Mouse (Mus musculus): ENCODE measurements around the gene Vwa2. TPM values are rescaled to one million over a fixed set of nuclear protein-coding genes. Genes with fewer than 3 reads are reported as not detected.
A peak's percentile ranks its signal among the peaks of the same experiment; 100 is the strongest.

Gene Vwa2
- polyA plus RNA-seq, 2 experiments = 0.02 TPM; not detected in 1

GRCm38 (mm10) chr19:56905395-56905794, 31.3 kb downstream of the Vwa2 start:
- no peaks in the 10 kb centered on the region for H3K27me3 ChIP-seq (ENCODE audit: control insufficient read depth, insufficient read depth, low read length)
- ATAC-seq (ENCODE audit: insufficient read depth) (no peak), DNase-seq (ENCODE audit: low read depth in 3 of 3, low spot score in 3 of 3) (no peak)
- WGBS (ENCODE audit: insufficient replicate concordance) = 64% methylated on average over 7 of the region's 7 CpGs
- no peak overlapping the region for H3K9ac ChIP-seq (replicated peaks)
- no peak overlapping the region for H3K4me3 ChIP-seq (ENCODE audit: insufficient read depth in 1 of 2, low read depth in 2 of 2, low read length in 2 of 2)
- no peaks in the 10 kb centered on the region for H3K9me3 ChIP-seq (ENCODE audit: control insufficient read depth, low read length)
- H3K27ac ChIP-seq = no peak overlapping the region
- H3K4me1 ChIP-seq (replicated peaks; ENCODE audit: control insufficient read depth in 2 of 2, insufficient read depth in 2 of 2, low read length in 1 of 2) = no peaks in the 10 kb centered on the region
- no peaks in the 10 kb centered on the region for H3K36me3 ChIP-seq (replicated peaks; ENCODE audit: control insufficient read depth, insufficient read depth, low read depth)
- no peak overlapping the region for H3K4me2 ChIP-seq (ENCODE audit: low read depth)
- TF ChIP-seq CTCF (IDR thresholded peaks at IDR 0.05; ENCODE audit: low read depth) = no peak
- no peak for TF ChIP-seq EP300 (IDR thresholded peaks at IDR 0.05; ENCODE audit: low read depth)

GRCm38 (mm10) chr19:56907850-56908249, 33.8 kb downstream of the Vwa2 start:
- H3K4me3 ChIP-seq (ENCODE audit: insufficient read depth in 1 of 2, low read depth in 2 of 2, low read length in 2 of 2) = no peak overlapping the region
- no peak overlapping the region for H3K27ac ChIP-seq
- H3K4me2 ChIP-seq (ENCODE audit: low read depth) = no peak overlapping the region
- H3K27me3 ChIP-seq (ENCODE audit: control insufficient read depth, insufficient read depth, low read length) = no peaks in the 10 kb centered on the region
- DNase-seq (ENCODE audit: low read depth in 3 of 3, low spot score in 3 of 3) (no peak), ATAC-seq (ENCODE audit: insufficient read depth) (no peak)
- H3K4me1 ChIP-seq (replicated peaks; ENCODE audit: control insufficient read depth in 2 of 2, insufficient read depth in 2 of 2, low read length in 1 of 2) = no peaks in the 10 kb centered on the region
- no peaks in the 10 kb centered on the region for H3K36me3 ChIP-seq (replicated peaks; ENCODE audit: control insufficient read depth, insufficient read depth, low read depth)
- H3K9me3 ChIP-seq (ENCODE audit: control insufficient read depth, low read length) = no peaks in the 10 kb centered on the region
- no peak for TF ChIP-seq CTCF (IDR thresholded peaks at IDR 0.05; ENCODE audit: low read depth)
- TF ChIP-seq EP300 (IDR thresholded peaks at IDR 0.05; ENCODE audit: low read depth) = no peak
- 15% methylated on average over 3 of the region's 3 CpGs for WGBS (ENCODE audit: insufficient replicate concordance)
- H3K9ac ChIP-seq (replicated peaks) = no peak overlapping the region

GRCm38 (mm10) chr19:56908472-56909270, 34.6 kb downstream of the Vwa2 start:
- Histone ChIP-seq H3K9me3 (ENCODE audit: control insufficient read depth, low read length) (no peaks in the 10 kb centered on the region), H3K4me1 (replicated peaks; ENCODE audit: control insufficient read depth in 2 of 2, insufficient read depth in 2 of 2, low read length in 1 of 2) (no peaks in the 10 kb centered on the region), H3K4me3 (ENCODE audit: insufficient read depth in 1 of 2, low read depth in 2 of 2, low read length in 2 of 2) (no peak overlapping the region), H3K36me3 (replicated peaks; ENCODE audit: control insufficient read depth, insufficient read depth, low read depth) (no peaks in the 10 kb centered on the region), H3K9ac (replicated peaks) (no peak overlapping the region), H3K27ac (no peak overlapping the region), H3K4me2 (ENCODE audit: low read depth) (no peak overlapping the region), H3K27me3 (ENCODE audit: control insufficient read depth, insufficient read depth, low read length) (no peaks in the 10 kb centered on the region)
- DNase-seq (ENCODE audit: low read depth in 3 of 3, low spot score in 3 of 3) (no peak), ATAC-seq (ENCODE audit: insufficient read depth) (no peak)
- no peak for TF ChIP-seq EP300 (IDR thresholded peaks at IDR 0.05; ENCODE audit: low read depth)
- peak; percentile 80 for TF ChIP-seq CTCF (IDR thresholded peaks at IDR 0.05; ENCODE audit: low read depth)
- 57% methylated on average over 17 of the region's 17 CpGs for WGBS (ENCODE audit: insufficient replicate concordance)

- Histone ChIP-seq H3K4me3 (ENCODE audit: insufficient read depth in 1 of 2, low read depth in 2 of 2, low read length in 2 of 2) (no peak overlapping the region), H3K9me3 (ENCODE audit: control insufficient read depth, low read length) (no peaks in the 10 kb centered on the region), H3K9ac (replicated peaks) (no peak overlapping the region), H3K27ac (no peak overlapping the region), H3K27me3 (ENCODE audit: control insufficient read depth, insufficient read depth, low read length) (no peaks in the 10 kb centered on the region), H3K4me2 (ENCODE audit: low read depth) (no peak overlapping the region), H3K4me1 (replicated peaks; ENCODE audit: control insufficient read depth in 2 of 2, insufficient read depth in 2 of 2, low read length in 1 of 2) (no peaks in the 10 kb centered on the region), H3K36me3 (replicated peaks; ENCODE audit: control insufficient read depth, insufficient read depth, low read depth) (no peaks in the 10 kb centered on the region)
- TF ChIP-seq CTCF (IDR thresholded peaks at IDR 0.05; ENCODE audit: low read depth) = no peak
- TF ChIP-seq EP300 (IDR thresholded peaks at IDR 0.05; ENCODE audit: low read depth) = no peak
- 52% methylated on average over 11 of the region's 11 CpGs for WGBS (ENCODE audit: insufficient replicate concordance)
- ATAC-seq (ENCODE audit: insufficient read depth) (no peak), DNase-seq (ENCODE audit: low read depth in 3 of 3, low spot score in 3 of 3) (no peak)
These were observed 36.5 kb downstream of the Vwa2 start for GRCm38 (mm10) chr19:56910561-56910960.

- H3K9ac ChIP-seq (replicated peaks) = no peak overlapping the region
- no peak overlapping the region for H3K4me3 ChIP-seq (ENCODE audit: insufficient read depth in 1 of 2, low read depth in 2 of 2, low read length in 2 of 2)
- no peaks in the 10 kb centered on the region for H3K36me3 ChIP-seq (replicated peaks; ENCODE audit: control insufficient read depth, insufficient read depth, low read depth)
- H3K4me1 ChIP-seq (replicated peaks; ENCODE audit: control insufficient read depth in 2 of 2, insufficient read depth in 2 of 2, low read length in 1 of 2) = no peaks in the 10 kb centered on the region
- no peak overlapping the region for H3K27ac ChIP-seq
- DNase-seq (ENCODE audit: low read depth in 3 of 3, low spot score in 3 of 3) (no peak), ATAC-seq (ENCODE audit: insufficient read depth) (no peak)
- no peak overlapping the region for H3K4me2 ChIP-seq (ENCODE audit: low read depth)
- no peaks in the 10 kb centered on the region for H3K9me3 ChIP-seq (ENCODE audit: control insufficient read depth, low read length)
- WGBS (ENCODE audit: insufficient replicate concordance) = 54% methylated on average over 4 of the region's 4 CpGs
- no peak for TF ChIP-seq EP300 (IDR thresholded peaks at IDR 0.05; ENCODE audit: low read depth)
- TF ChIP-seq CTCF (IDR thresholded peaks at IDR 0.05; ENCODE audit: low read depth) = no peak
- H3K27me3 ChIP-seq (ENCODE audit: control insufficient read depth, insufficient read depth, low read length) = no peaks in the 10 kb centered on the region
These were observed 39.7 kb downstream of the Vwa2 start for GRCm38 (mm10) chr19:56913761-56914160.

All from liver, embryonic 14.5 days (tissue).